Mouse (Mus musculus) intestine, embryonic 14.5 days (tissue): ENCODE results near the gene Ppp1r26. TPM values are rescaled to one million over a fixed set of nuclear protein-coding genes. Genes with fewer than 3 reads are reported as not detected.
"Not testable (repeated sequence)": the region's sequence is repeated elsewhere in the genome, so short reads cannot be mapped to it uniquely, and the experiment has no call there.

Experiments used
- ATAC-seq: fragments of 200-750 bp; cut with Nextera tagmentation; replicated peaks from 2 replicates; pipeline ENCODE4 v1.8.0; 2017; ENCODE audit warnings: low read depth, moderate number of reproducible peaks, moderate TSS enrichment, moderate library complexity; ENCODE audit not compliant: low FRiP score, low TSS enrichment
- DNase-seq: peaks from one replicate; pipeline ENCODE4 v3.0.0-alpha.2; 2018; ENCODE audit warnings: low spot score
- H3K27ac ChIP-seq: fragments of 300-500 bp; sonication (generic); 2 replicates; pipeline ENCODE4 v1.5.1; 2014; ENCODE audit warnings: low read depth, mild to moderate bottlenecking, control low read depth
- H3K27me3 ChIP-seq: fragments of 300-500 bp; sonication (generic); replicated peaks from 2 replicates; pipeline ENCODE4 v1.6.1; 2014; ENCODE audit warnings: low read length, control low read depth; ENCODE audit not compliant: control insufficient read depth, insufficient read depth
- H3K36me3 ChIP-seq: fragments of 300-500 bp; sonication (generic); 2 replicates; pipeline ENCODE4 v1.6.1; 2014; ENCODE audit warnings: low read length, control low read depth; ENCODE audit not compliant: control insufficient read depth, insufficient read depth
- H3K4me1 ChIP-seq: fragments of 300-500 bp; sonication (generic); replicated peaks from 2 replicates; pipeline ENCODE4 v1.6.1; 2014; ENCODE audit warnings: low read length, control low read depth, mixed read lengths; ENCODE audit not compliant: control insufficient read depth, insufficient read depth
- H3K4me2 ChIP-seq: fragments of 300-500 bp; sonication (generic); 2 replicates; pipeline ENCODE4 v1.6.1; 2014; ENCODE audit warnings: low read length
- H3K4me3 ChIP-seq: fragments of 300-500 bp; sonication (generic); 2 replicates; pipeline ENCODE4 v1.5.1; 2014; ENCODE audit warnings: low read depth, low read length, control low read depth, mixed read lengths
- H3K9ac ChIP-seq: fragments of 300-500 bp; sonication (generic); 2 replicates; pipeline ENCODE4 v1.6.1; 2014; ENCODE audit warnings: mild to moderate bottlenecking, low read length
- H3K9me3 ChIP-seq: fragments of 300-500 bp; sonication (generic); 2 replicates; pipeline ENCODE4 v1.6.1; 2016; ENCODE audit warnings: low read length, control low read depth; ENCODE audit not compliant: control insufficient read depth
- WGBS: fragments of 180-500 bp; shearing (Covaris S2); extraction: QIAGEN DNeasy Blood & Tissue Kit; methylation state at CpG from one replicate; pipeline ENCODE4 v1.1.7; 2014; 5-methylcytosine and 5-hydroxymethylcytosine counted together
- polyA plus RNA-seq: library from polyadenylated mRNA; unstranded; fragments of >200 nt; fragmentation: Nextera tagmentation; extraction: Ambion mirVana; gene quantifications from 2 replicates; pipeline ENCODE4 v1.2.1, GENCODE M21; 2014

Ppp1r26 gene
- polyA plus RNA-seq, 1 experiment from 2014 or later, result 4.5 TPM

DNA sequence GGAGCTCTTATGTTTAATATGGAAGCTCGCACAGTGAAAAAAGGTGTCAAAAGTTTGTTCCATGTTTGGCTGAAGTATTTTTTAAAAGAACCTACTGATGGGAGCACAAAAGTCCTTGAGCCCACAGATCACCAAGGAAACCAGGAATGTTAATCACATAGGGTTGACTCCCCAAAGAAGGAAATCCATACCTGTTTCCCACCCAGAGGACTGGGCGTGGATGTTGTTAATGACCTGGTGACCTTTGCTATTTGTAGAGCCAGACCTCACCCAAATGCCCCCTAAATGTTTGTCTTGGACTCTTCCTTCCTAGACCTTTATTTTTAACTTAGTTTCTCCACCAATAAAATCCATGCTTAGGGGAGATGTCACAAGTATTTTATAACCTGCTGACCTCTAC, 24.0 kb downstream of the Ppp1r26 start:
- DNase-seq (no peak), ATAC-seq (no peak)
- peaks cover 8% of the 10 kb centered on the region for H3K4me1 ChIP-seq
- WGBS, result 87% methylated on average over 2 of the region's 2 CpGs
- no peaks in the 10 kb centered on the region for H3K27me3 ChIP-seq
- H3K9me3 ChIP-seq, result peaks cover 4% of the 10 kb centered on the region; the same call in 1 of the 2 replicates
- H3K27ac ChIP-seq, result no peak overlapping the region
- no peak overlapping the region for H3K9ac ChIP-seq
- H3K4me3 ChIP-seq, result no peak overlapping the region
- peaks cover 35% of the 10 kb centered on the region for H3K36me3 ChIP-seq
- no peak overlapping the region for H3K4me2 ChIP-seq

DNA sequence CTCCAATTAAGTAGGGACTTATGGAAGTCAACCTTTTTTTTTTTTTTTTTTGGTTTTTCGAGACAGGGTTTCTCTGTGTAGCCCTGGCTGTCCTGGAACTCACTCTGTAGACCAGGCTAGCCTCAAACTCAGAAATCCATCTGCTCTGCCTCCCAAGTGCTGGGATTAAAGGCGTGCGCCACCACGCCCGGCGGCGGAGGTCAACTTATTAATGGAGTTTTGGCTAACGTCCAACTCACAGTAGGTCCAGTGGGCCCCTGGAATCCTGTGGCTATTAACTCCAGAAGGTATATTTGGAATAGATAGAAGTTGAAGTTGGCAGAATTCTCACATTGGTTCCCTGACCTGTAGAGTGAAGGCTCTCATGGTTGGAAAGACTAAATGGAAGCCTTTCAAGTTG, 25.4 kb downstream of the Ppp1r26 start:
- 93% methylated on average over 7 of the region's 8 CpGs for WGBS
- H3K36me3 ChIP-seq, result peaks cover 35% of the 10 kb centered on the region
- H3K9me3 ChIP-seq, ATAC-seq, H3K4me2 ChIP-seq, H3K27me3 ChIP-seq, H3K4me3 ChIP-seq, DNase-seq, H3K27ac ChIP-seq, H3K9ac ChIP-seq, H3K4me1 ChIP-seq: not testable (repeated sequence)

DNA sequence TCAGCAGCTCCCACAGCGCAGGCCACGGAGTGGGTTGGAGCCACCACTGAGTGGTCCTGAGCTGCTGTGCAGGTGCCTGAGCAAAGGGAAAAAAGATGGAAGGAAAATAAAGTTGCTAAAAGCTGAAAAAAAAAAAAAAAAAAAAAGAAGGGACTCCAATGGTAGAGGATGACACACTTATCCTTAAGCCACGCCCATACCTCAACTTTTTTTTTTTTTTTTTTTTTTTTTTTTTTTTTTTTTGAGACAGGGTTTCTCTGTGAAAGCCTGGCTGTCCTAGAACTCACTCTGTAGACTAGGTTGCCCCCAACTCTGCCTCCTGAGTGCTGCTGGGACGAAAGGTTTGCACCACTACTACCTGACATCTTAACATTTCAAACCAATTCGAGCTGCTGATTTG, 31.4 kb downstream of the Ppp1r26 start:
- not testable (repeated sequence) for H3K27ac ChIP-seq, ATAC-seq, H3K4me3 ChIP-seq, H3K9me3 ChIP-seq, H3K9ac ChIP-seq, H3K27me3 ChIP-seq, DNase-seq, H3K36me3 ChIP-seq, H3K4me2 ChIP-seq
- 91% methylated on average over 5 of the region's 5 CpGs for WGBS
- peaks cover 13% of the 10 kb centered on the region for H3K4me1 ChIP-seq

DNA sequence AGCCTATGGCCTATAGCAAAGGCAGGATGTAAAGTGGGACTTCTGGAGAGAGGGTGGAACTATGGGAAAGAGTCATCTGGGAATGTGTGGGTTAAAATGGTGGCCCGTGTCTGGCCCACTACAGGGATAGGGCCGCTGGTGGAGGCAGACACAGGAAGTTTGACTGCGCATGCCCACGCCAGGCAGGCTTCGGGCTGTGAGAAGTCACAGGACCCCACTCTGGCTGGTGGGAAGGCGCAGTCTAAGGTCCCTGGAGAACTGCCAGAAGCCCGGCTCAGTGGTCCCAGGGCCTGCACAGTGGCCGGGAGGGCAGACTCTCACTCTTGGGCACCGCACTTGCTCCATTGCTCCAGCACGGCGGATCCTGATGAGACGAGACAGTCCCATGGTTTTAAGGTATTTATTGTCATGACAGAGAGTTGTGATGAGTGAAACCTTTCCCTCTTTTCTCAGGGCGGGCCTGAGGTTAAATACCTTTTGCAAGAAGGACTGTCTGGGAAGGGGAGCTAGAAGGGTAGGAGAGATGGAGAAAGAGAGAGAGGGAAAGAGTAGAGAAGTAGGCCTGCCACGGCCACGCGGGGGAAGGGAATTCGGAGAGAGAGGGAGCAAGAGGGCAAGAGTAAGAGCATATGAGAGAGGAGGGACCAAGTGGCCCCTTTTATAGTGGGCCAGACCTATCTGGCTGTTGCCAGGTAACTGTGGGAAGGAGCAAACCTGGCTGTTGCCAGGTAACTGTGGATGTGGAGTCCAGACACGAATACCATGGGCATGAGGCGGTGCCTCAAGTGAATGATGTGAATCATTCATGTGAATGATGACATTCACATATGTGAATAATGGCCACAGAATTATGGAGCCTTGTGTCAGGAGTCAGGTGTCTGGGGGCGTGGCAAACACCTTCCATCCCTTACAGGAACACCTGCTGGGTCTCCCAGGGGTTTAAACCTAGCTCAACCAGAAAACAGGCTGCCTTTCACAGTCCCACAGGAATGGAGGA, 32.9 kb downstream of the Ppp1r26 start:
- peak overlapping the region; percentile 61 for H3K4me2 ChIP-seq
- peak overlapping the region; percentile 83 for H3K27ac ChIP-seq
- WGBS, result 35% methylated on average over 20 of the region's 20 CpGs
- no peaks in the 10 kb centered on the region for H3K9me3 ChIP-seq
- no peaks in the 10 kb centered on the region for H3K27me3 ChIP-seq
- H3K4me1 ChIP-seq, result peaks cover 13% of the 10 kb centered on the region
- no peaks in the 10 kb centered on the region; the same call in 1 of the 2 replicates for H3K36me3 ChIP-seq
- H3K9ac ChIP-seq, result peak overlapping the region; percentile 52
- peak overlapping the region; percentile 33 for H3K4me3 ChIP-seq
- ATAC-seq (peak; percentile 80), DNase-seq (peak; percentile 69)

DNA sequence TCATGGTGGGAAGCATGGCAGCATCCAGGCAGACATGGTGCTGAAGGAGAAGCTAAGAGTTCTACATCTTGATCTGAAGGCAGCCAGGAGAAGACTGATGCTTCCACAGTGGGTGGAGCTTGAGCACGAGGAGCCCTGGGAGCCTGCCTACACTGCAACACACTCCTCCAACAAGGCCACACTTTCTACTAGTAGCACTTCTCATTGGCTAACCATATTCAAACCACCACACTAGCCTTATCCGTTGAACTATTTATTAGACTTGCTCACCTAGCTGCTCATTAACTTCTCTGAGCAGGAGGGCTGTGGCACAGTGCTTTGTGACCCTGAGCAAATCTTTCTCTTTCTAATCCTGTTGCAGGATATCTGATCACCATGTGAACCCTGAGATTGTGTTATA, 37.3 kb downstream of the Ppp1r26 start:
- DNase-seq (no peak), ATAC-seq (0 out of 2 replicates have a peak, but pooled peaks have one; percentile 40)
- H3K9me3 ChIP-seq, result no peaks in the 10 kb centered on the region
- H3K36me3 ChIP-seq, result no peaks in the 10 kb centered on the region; the same call in 1 of the 2 replicates
- no peak overlapping the region for H3K27ac ChIP-seq
- H3K4me3 ChIP-seq, result no peak overlapping the region
- peaks cover 12% of the 10 kb centered on the region for H3K4me1 ChIP-seq
- H3K27me3 ChIP-seq, result no peaks in the 10 kb centered on the region
- no peak overlapping the region for H3K9ac ChIP-seq
- WGBS, result 72% methylated on average over 2 of the region's 2 CpGs
- no peak overlapping the region for H3K4me2 ChIP-seq

DNA sequence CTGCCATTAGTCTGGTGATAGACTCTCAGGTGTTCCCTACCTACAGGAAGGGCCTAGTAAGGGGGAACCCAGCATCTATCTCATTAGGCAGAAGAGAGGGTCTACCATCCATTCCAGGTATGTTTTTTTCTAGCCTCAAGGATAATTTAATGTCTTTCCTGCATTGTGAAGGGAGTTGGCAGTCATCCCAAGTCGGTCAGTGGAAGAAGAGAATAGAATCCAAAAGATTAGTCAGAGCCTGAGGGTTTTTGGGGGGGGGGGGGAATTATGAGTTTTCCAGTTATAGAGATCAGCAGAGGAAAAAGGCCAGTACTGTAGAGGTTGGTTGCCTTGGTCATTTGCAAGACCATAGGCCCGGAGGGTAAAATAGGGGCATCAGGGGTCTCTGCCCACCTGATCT, 47.9 kb downstream of the Ppp1r26 start:
- Histone ChIP-seq H3K4me2 (no peak overlapping the region), H3K27me3 (no peaks in the 10 kb centered on the region), H3K4me1 (peaks cover 17% of the 10 kb centered on the region), H3K36me3 (0 out of 2 replicates have a peak, but pooled peaks cover 2% of the 10 kb centered on the region), H3K9me3 (no peaks in the 10 kb centered on the region; the same call in 1 of the 2 replicates), H3K27ac (no peak overlapping the region), H3K9ac (no peak overlapping the region), H3K4me3 (no peak overlapping the region)
- no peak for ATAC-seq
- no peak for DNase-seq
- 87% methylated on average over 2 of the region's 2 CpGs for WGBS

DNA sequence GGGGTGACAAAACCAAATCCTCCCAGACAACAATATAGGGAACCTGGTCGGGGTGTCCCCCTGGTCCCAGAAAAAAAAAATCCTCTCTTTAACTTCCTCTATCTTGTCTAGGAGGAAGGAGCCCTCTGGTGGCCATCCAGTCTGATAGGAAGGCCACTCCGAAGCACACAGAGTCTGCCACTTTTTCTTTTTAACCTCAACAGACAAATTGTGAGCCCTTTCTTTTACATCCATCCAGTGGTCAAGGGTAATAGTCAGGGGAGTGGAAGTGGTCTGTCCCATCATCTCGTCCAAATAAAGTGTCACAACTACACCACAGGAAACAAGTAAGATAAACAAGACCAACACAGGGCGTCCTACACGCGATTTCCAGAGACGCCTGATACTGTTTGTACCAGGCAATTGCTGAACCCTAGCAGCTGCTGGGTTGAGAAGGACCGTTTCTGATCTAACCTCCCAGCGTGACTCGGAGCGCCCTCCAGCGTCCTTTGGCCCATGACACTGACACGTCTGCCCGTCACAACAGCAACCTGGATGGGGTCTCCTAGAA, 48.7 kb downstream of the Ppp1r26 start:
- ATAC-seq (no peak), DNase-seq (no peak)
- Histone ChIP-seq H3K36me3 (0 out of 2 replicates have a peak, but pooled peaks cover 3% of the 10 kb centered on the region), H3K27me3 (no peaks in the 10 kb centered on the region), H3K27ac (peak overlapping the region; percentile 54; the same call in 1 of the 2 replicates), H3K4me1 (peaks cover 17% of the 10 kb centered on the region), H3K4me2 (no peak overlapping the region), H3K9ac (no peak overlapping the region), H3K4me3 (no peak overlapping the region), H3K9me3 (no peaks in the 10 kb centered on the region; the same call in 1 of the 2 replicates)
- 69% methylated on average over 14 of the region's 14 CpGs for WGBS

DNA sequence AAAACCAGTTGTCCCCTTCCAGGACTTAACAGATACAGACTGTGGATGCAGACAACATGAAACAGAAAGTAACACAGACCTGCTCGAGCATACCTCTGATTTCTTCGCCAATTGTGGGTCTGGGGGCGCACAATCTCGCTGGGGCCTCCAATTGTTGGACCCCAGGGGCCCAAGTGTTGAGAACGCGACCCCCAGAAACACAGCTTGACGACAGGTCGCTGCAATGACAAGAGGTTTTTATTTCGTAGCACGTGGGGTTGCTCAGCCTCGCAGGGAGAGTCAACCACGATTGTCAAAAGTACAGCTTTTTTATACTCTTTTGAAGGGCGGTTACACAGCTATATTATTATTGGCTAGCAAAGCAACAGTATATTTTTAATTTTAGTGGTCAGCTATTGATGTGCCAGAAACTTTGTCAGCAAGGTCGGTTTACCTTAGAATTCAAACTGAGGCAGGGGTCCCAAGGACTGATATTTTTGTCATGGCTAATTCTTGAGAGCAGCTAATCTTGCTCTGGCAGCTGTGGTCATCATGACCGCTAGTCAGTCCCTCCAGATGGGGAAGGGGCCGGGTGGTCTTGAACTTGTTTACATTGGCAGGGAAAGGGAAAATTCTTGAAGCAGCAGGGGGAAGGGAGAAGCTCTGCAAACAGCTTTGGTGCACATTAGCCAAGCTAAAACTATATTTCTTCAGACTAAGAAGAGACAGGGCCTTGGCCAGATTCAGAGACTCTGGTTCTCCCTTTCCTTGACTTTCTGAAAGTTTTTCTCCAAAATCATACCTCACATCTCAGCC, 49.4 kb downstream of the Ppp1r26 start:
- ATAC-seq (no peak), DNase-seq (no peak)
- Histone ChIP-seq H3K9ac (0 out of 2 replicates have a peak overlapping the region, but pooled peaks have one; percentile 5), H3K4me1 (peaks cover 17% of the 10 kb centered on the region), H3K27me3 (no peaks in the 10 kb centered on the region), H3K9me3 (no peaks in the 10 kb centered on the region; the same call in 1 of the 2 replicates), H3K4me2 (no peak overlapping the region), H3K36me3 (0 out of 2 replicates have a peak, but pooled peaks cover 3% of the 10 kb centered on the region), H3K4me3 (no peak overlapping the region), H3K27ac (peak overlapping the region; percentile 54; the same call in 1 of the 2 replicates)
- 80% methylated on average over 16 of the region's 16 CpGs for WGBS
